Mouse (Mus musculus) embryonic facial prominence, embryonic 14.5 days (tissue): Measurements from ENCODE around the gene Parpbp. TPM values are rescaled to one million over a fixed set of nuclear protein-coding genes. Genes with fewer than 3 reads are reported as not detected.

Experiments
- ATAC-seq: fragments of 200-750 bp; cut with Nextera tagmentation; 2 replicates; pipeline ENCODE4 v1.8.0; 2017; ENCODE audit warnings: low read depth, moderate number of reproducible peaks, moderate TSS enrichment
- DNase-seq: peaks from one replicate; pipeline ENCODE4 v3.0.0-alpha.2; 2015; ENCODE audit warnings: low spot score
- H3K27ac ChIP-seq: fragments of 300-500 bp; sonication (generic); replicated peaks from 2 replicates; pipeline ENCODE4 v1.5.1; 2014; ENCODE audit warnings: low read depth, mild to moderate bottlenecking, low read length, moderate library complexity
- H3K27me3 ChIP-seq: fragments of 300-500 bp; sonication (generic); replicated peaks from 2 replicates; pipeline ENCODE4 v1.6.1; 2014; ENCODE audit warnings: low read length; ENCODE audit not compliant: control insufficient read depth, insufficient read depth
- H3K36me3 ChIP-seq: fragments of 300-500 bp; sonication (generic); 2 replicates; pipeline ENCODE4 v1.6.1; 2014; ENCODE audit warnings: low read length, mixed read lengths; ENCODE audit not compliant: control insufficient read depth, insufficient read depth
- H3K4me1 ChIP-seq: fragments of 300-500 bp; sonication (generic); 2 replicates; pipeline ENCODE4 v1.6.1; 2014; ENCODE audit warnings: antibody characterized with exemption, low read length; ENCODE audit not compliant: control insufficient read depth, insufficient read depth
- H3K4me2 ChIP-seq: fragments of 300-500 bp; sonication (generic); 2 replicates; pipeline ENCODE4 v1.6.1; 2014; ENCODE audit warnings: low read depth, mild to moderate bottlenecking, low read length, moderate library complexity, mixed read lengths
- H3K4me3 ChIP-seq: fragments of 300-500 bp; sonication (generic); 2 replicates; pipeline ENCODE4 v1.5.1; 2014; ENCODE audit warnings: low read depth, mild to moderate bottlenecking, low read length
- H3K9ac ChIP-seq: fragments of 300-500 bp; sonication (generic); 2 replicates; pipeline ENCODE4 v1.6.1; 2014; ENCODE audit warnings: low read depth, mild to moderate bottlenecking, low read length, moderate library complexity, mixed read lengths
- H3K9me3 ChIP-seq: fragments of 300-500 bp; sonication (generic); 2 replicates; pipeline ENCODE4 v1.6.1; 2016; ENCODE audit warnings: low read length; ENCODE audit not compliant: control insufficient read depth
- WGBS: fragments of 180-500 bp; shearing (Covaris S2); extraction: QIAGEN DNeasy Blood & Tissue Kit; methylation state at CpG from one replicate; pipeline ENCODE4 v1.1.7; 2014; 5-methylcytosine and 5-hydroxymethylcytosine counted together
- polyA plus RNA-seq: library from polyadenylated mRNA; unstranded; fragments of >200 nt; fragmentation: Nextera tagmentation; extraction: Ambion mirVana; gene quantifications from 2 replicates; pipeline ENCODE4 v1.2.1, GENCODE M21; 2014

Parpbp gene
- polyA plus RNA-seq, 1 experiment from 2014 or later = 10.4 TPM

GRCm38 (mm10) chr10:88054233-88054985, 92.3 kb downstream of the Parpbp start:
- Histone ChIP-seq H3K27me3 (no peaks in the 10 kb centered on the region), H3K36me3 (no peaks in the 10 kb centered on the region), H3K4me2 (no peak overlapping the region), H3K9me3 (no peaks in the 10 kb centered on the region), H3K4me1 (no peaks in the 10 kb centered on the region), H3K4me3 (no peak overlapping the region), H3K27ac (no peak overlapping the region), H3K9ac (no peak overlapping the region)
- 71% methylated on average over 14 of the region's 14 CpGs for WGBS
- DNase-seq (no peak), ATAC-seq (no peak)

GRCm38 (mm10) chr10:88046098-88046771, 100.5 kb downstream of the Parpbp start:
- no peak overlapping the region for H3K4me2 ChIP-seq
- peaks cover 18% of the 10 kb centered on the region for H3K4me1 ChIP-seq
- no peak overlapping the region for H3K4me3 ChIP-seq
- no peaks in the 10 kb centered on the region for H3K36me3 ChIP-seq
- WGBS = 20% methylated on average over 11 of the region's 11 CpGs
- H3K9ac ChIP-seq = no peak overlapping the region
- ATAC-seq (peak; percentile 89), DNase-seq (peak; percentile 93)
- no peaks in the 10 kb centered on the region for H3K9me3 ChIP-seq
- no peaks in the 10 kb centered on the region for H3K27me3 ChIP-seq
- peak overlapping the region; percentile 86 for H3K27ac ChIP-seq

GRCm38 (mm10) chr10:88044297-88044696, 102.4 kb downstream of the Parpbp start:
- Histone ChIP-seq H3K4me2 (no peak overlapping the region), H3K9me3 (0 out of 2 replicates have a peak, but pooled peaks cover 6% of the 10 kb centered on the region), H3K36me3 (no peaks in the 10 kb centered on the region), H3K27me3 (no peaks in the 10 kb centered on the region), H3K27ac (peak overlapping the region; percentile 57; the same call in 1 of the 2 replicates), H3K9ac (no peak overlapping the region), H3K4me3 (no peak overlapping the region), H3K4me1 (peaks cover 18% of the 10 kb centered on the region)
- 51% methylated on average over 4 of the region's 4 CpGs for WGBS
- DNase-seq (peak; percentile 32), ATAC-seq (0 out of 2 replicates have a peak, but pooled peaks have one; percentile 30)

Other genes starting within 250 kb of the Parpbp start
- gene Pmch, start 55.9 kb downstream of the Parpbp start, polyA plus RNA-seq = 0.75 and 1.2 TPM in 2 replicates
- 64.9 and 76.5 TPM in 2 replicates for gene Nup37, start 51 bp upstream of the Parpbp start, polyA plus RNA-seq
- gene Washc3, start 54.2 kb upstream of the Parpbp start, polyA plus RNA-seq = 65.5 and 65.9 TPM in 2 replicates
- 4.9 and 5.7 TPM in 2 replicates for gene Dram1, start 232.1 kb upstream of the Parpbp start, polyA plus RNA-seq
- 9.2 and 9.4 TPM in 2 replicates for gene Gnptab, start 232.2 kb upstream of the Parpbp start, polyA plus RNA-seq